Mouse (Mus musculus): ENCODE measurements around the gene Pcyox1. TPM values are rescaled to one million over a fixed set of nuclear protein-coding genes. Genes with fewer than 3 reads are reported as not detected.

Gene Pcyox1
- total RNA-seq (2023): 9.4 TPM

DNA sequence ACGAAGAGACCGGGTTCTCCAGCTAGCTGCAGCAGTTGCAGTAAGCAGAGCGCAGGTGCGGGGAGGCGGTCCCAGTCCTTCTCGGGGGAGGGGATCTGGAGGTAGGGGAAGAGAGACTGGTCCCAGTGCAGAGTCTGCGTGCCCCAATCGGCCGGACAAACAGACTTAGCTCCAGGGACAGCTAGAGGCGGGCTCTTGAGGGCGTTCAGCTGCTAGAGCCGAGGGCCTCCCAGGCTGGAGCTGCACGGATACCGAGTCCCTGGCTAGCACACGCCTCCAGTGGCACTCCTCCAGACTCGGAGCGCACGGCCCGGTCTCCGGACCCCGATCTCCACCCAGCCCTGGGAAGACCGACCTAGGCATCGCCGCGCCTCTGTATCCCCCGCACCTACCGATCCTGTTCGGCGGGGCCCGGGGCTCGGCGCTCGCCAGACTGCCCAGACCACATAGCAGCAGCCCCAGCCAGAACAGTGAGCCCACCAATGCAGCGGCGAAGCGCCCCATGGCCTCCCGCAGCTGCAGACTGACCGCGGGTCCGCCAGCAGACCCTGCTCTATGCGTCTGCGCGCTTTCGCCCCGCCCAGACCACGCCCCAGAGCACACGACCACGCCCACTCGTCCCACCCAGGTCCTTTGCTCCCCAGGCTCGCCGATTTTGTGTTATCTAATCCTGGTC, at the start of gene Pcyox1:
TSS of gene Pcyox1 (minus strand) at position 574 of the 676 bp plus-strand sequence.

DNA sequence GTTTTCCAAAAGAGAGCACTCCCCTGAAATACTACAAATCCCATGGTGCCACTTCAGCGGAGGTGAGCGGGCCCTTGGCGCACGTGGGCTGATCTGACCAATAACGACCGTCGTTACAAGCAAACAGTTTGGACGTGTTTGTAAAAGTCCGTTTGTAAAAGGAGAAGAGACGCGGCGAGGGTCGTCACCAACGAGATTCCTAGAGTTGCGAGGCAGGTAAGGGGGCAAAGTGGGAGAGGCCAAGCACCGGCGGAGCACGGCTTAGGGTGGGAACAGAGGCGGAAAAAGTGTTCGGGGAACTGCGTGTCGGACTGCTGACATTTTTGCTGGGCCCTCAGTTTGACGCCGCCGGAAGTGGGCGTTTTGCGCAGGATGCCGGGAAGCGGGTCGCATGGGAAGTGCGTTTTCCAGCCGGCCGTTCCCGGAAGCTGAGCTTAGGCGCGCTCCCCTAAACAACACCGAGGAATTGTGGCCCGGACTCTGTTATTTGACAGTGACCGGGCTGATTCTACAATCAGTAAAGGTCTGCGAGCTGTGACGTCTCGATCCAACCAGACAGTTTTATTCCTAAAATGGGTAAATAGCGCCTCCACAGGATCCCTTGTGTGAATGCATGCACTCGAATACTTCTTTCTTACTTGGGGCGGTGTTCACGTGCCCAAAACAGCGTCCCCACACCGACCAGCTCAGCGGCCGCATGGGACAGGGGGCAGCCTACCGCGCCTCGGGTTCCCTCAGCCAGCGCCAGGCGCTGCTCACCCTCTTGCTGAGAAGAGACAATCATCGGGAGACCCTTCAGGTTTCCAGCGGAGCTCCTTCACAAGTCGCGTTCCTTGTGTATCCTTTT, 41.5 kb upstream of the Pcyox1 start, which contains the start of gene C87436:
TSS of gene C87436 (plus strand) at position 103 of the 847 bp plus-strand sequence.

DNA sequence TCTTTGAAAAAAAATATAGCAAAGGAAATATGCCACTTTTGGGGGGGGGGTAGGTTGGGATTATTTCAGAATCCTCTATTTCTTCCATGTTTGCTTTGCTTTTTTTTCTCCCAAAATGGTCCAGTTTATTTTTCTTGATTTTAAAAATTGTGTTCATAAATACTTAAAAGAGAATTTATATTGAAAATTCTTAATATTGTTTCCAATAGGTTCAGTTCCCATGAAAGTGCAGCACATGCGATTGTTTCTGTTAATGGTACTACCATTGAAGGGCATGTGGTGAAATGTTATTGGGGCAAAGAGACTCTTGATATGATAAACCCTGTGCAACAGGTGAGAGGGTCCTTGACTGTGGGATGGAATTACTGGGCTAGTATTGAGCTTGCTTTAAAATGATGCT, 29.4 kb upstream of the Pcyox1 start, which contains the start of gene Gm44790:
TSS of gene Gm44790 (plus strand) at position 301 of the 400 bp plus-strand sequence.

DNA sequence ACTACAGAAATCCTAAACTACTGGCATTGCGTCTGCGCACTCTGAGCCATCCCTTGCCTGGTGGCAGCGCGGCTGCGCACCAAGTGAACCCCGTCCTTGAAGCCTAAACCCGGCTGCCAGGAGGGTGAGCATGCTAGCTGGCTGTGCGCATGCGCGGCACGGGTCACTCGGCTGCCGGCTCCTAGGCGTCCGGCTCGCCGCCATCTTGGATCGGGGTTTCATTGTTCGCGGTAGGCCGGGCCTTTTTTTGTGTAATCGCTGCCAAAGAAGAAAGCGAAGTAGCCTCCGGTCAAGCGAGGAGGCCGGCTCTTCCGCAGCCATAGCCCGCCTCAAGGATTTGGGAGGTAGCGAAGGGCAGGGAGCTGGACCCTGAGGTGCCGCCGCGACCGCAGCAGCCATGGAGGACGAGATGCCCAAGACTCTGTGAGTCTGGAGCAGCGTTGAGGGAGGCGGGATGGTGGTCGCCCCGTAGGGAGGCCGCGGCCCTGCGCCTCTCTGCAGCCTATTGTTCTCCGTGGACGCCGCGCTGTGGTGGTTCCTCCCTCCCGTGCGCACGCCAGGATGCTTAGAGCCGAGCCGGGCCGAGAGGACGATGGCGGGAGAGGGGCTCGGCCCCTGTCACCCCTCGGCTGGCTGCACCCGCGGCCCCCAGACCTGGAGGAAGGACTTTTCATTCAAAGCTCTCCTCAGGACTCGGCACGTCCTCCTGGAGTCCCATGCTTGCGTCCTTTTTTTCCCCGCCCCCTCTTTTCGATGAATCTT, 7.3 kb upstream of the Pcyox1 start, which contains the start of gene Tia1:
TSS of gene Tia1 (plus strand) at position 120 of the 762 bp plus-strand sequence.

DNA sequence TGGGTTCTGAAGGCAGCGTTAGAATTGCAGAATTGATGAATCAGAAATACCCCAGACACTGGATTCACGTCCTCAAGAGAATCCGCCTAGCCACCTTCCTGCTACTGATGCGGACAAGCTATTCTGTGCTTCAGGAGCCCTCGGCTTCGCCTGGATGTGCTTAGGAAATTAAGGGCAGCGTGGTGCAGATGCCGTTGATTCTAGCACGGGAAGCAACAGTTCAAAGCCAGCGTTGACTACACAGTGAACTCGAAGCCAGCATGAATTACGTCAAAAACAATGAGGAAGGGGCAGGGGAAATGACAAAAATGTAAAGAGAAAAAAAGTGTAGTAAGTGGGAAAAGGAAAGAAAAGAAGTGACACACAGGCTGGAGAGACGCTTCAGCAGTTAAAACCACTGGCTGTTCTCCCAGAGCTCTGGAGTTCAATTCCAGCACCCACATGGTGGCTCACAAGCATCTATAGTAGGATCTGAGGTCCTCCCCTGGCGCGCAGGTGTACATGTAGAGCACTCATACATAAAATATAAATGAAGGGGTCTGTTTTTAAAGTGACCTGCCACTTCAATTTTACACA, 26.1 kb downstream of the Pcyox1 start, which contains the start of gene Snrpg:
TSS of gene Snrpg (plus strand) at position 541 of the 576 bp plus-strand sequence.

DNA sequence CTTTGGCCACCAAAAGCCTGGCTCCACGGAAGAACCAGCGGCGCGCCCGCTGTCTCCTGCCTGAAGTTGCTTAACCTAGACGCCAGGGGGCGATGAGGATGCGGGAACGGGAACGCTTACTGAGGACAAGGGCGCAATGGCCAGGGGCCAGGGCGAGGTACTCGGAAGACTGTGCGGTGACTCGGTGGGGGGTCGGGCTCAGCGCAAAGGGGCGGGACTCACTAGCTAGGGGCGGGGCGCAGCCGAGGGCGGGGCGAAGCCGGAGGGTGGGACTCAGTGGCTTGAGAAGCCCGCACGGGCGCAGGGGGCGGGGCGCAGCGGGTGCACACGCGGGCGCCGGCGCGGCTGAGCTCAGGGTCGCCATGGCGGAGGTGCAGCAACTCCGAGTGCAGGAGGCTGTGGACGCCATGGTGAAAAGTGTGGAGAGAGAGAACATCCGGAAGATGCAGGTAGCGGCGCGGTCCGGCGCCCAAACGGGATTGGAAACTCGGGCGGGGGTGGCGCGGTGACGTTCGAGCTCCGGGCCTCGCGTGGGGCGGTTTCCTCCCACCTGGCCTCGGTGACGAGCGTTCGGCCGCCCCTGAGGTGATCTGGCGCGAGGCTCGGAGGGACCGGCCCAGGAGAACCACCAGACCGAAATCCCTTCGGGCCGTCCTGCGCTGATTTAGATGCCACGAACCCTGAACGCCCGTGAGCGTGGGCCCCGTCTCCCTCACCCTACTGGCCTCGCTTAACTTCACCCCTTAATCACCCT, 31.4 kb downstream of the Pcyox1 start, which contains the start of gene Fam136a:
TSS of gene Fam136a (plus strand) at position 276 of the 754 bp plus-strand sequence.

Other genes with a start within 250 kb of the Pcyox1 start
- gene Tgfa, start 201.9 kb downstream of the Pcyox1 start, total RNA-seq (2023): not detected
- gene Fam136a, start 31.5 kb downstream of the Pcyox1 start, total RNA-seq (2023): 14.9 TPM
- 279 TPM for gene Snrpg, start 25.9 kb downstream of the Pcyox1 start, total RNA-seq (2023)
- 75.4 TPM for gene Tia1, start 7.1 kb upstream of the Pcyox1 start, total RNA-seq (2023)
- not detected for gene Gm44790, start 29.5 kb upstream of the Pcyox1 start, total RNA-seq (2023)
- 48.5 TPM for gene C87436, start 41.2 kb upstream of the Pcyox1 start, total RNA-seq (2023)
- 198 TPM for gene Pcbp1, start 129.2 kb upstream of the Pcyox1 start, total RNA-seq (2023)
- not detected for gene Asprv1, start 231.0 kb upstream of the Pcyox1 start, total RNA-seq (2023)